Mouse (Mus musculus) C2C12 (cell line): ENCODE measurements around the gene Sppl2c.

Source experiments
- CTCF ChIP-seq: IDR thresholded peaks from one replicate; pipeline ENCODE4 v1.5.1; 2011; ENCODE audit not compliant: control insufficient read depth, insufficient read depth, insufficient read length
- FOSL1 ChIP-seq: IDR thresholded peaks from one replicate; pipeline ENCODE4 v1.8.0; 2011; ENCODE audit warnings: mild to moderate bottlenecking, low read length; ENCODE audit not compliant: poor library complexity, insufficient read depth, severe bottlenecking
- MYOD1 ChIP-seq: IDR thresholded peaks from one replicate; pipeline ENCODE4 v1.6.1; 2011; ENCODE audit warnings: low read depth; ENCODE audit not compliant: control insufficient read depth, insufficient read length
- MYOG ChIP-seq: IDR thresholded peaks from one replicate; pipeline ENCODE4 v1.6.1; 2011; ENCODE audit not compliant: control insufficient read depth, insufficient read length; ENCODE audit errors: extremely low read depth
- USF1 ChIP-seq: IDR thresholded peaks from one replicate; pipeline ENCODE4 v1.6.1; 2011; ENCODE audit warnings: low read depth, mild to moderate bottlenecking, control low read depth, moderate library complexity

- TF ChIP-seq CTCF, result no peak
- TF ChIP-seq MYOG, result no peak
- TF ChIP-seq MYOD1, result no peak
- no peak for TF ChIP-seq USF1
- no peak for TF ChIP-seq FOSL1
Observed at GRCm38 (mm10) chr11:104156391-104156790, 29.7 kb upstream of the Sppl2c start.
